Mouse (Mus musculus) T-helper 1 cell (primary cell): ENCODE data around the gene Crhr2.

Experiments used
- in situ Hi-C: fragments of 300-600 bp; cut with MboI, MseI; formaldehyde crosslinking; loops from one replicate; pipeline ENCODE4 v1.15.1; 2025; ENCODE audit warnings: high pct_unique_total_duplicates

The Crhr2 gene

GRCm38 (mm10) chr6:55126576-55126975, 6.2 kb downstream of the Crhr2 start:
- in situ Hi-C loops, result no loop called here

GRCm38 (mm10) chr6:55123056-55123455, 9.8 kb downstream of the Crhr2 start:
- in situ Hi-C loops, result no loop called here

- in situ Hi-C loops, result no loop called here
These were observed 15.3 kb downstream of the Crhr2 start for GRCm38 (mm10) chr6:55117325-55118109.

- in situ Hi-C loops, result no loop called here
These were observed 24.5 kb downstream of the Crhr2 start for GRCm38 (mm10) chr6:55108358-55108757.

GRCm38 (mm10) chr6:55098603-55099002, 34.2 kb downstream of the Crhr2 start:
- in situ Hi-C loops, result no loop called here

- in situ Hi-C loops, result no loop called here
These were observed 34.8 kb downstream of the Crhr2 start for GRCm38 (mm10) chr6:55098030-55098429.

- in situ Hi-C loops, result no loop called here
These were observed 39.2 kb downstream of the Crhr2 start for GRCm38 (mm10) chr6:55093431-55094146.

- in situ Hi-C loops, result no loop called here
These were observed 41.4 kb downstream of the Crhr2 start for GRCm38 (mm10) chr6:55091396-55091795.

- in situ Hi-C loops, result no loop called here
These were observed 42.2 kb downstream of the Crhr2 start for GRCm38 (mm10) chr6:55090639-55091038.

- in situ Hi-C loops, result no loop called here
These were observed 45.5 kb downstream of the Crhr2 start for GRCm38 (mm10) chr6:55087355-55087754.

- in situ Hi-C loops, result no loop called here
These were observed 50.4 kb downstream of the Crhr2 start for GRCm38 (mm10) chr6:55082261-55083051.

GRCm38 (mm10) chr6:55081379-55081778, 51.4 kb downstream of the Crhr2 start:
- in situ Hi-C loops, result no loop called here

- in situ Hi-C loops, result no loop called here
These were observed 56.1 kb downstream of the Crhr2 start for GRCm38 (mm10) chr6:55076561-55077255.

GRCm38 (mm10) chr6:55065903-55066302, 66.9 kb downstream of the Crhr2 start:
- in situ Hi-C loops, result no loop called here

GRCm38 (mm10) chr6:55064477-55064827, 68.4 kb downstream of the Crhr2 start:
- in situ Hi-C loops, result no loop called here

GRCm38 (mm10) chr6:55063793-55064476, 68.9 kb downstream of the Crhr2 start:
- in situ Hi-C loops, result no loop called here

- in situ Hi-C loops, result no loop called here
These were observed 70.6 kb downstream of the Crhr2 start for GRCm38 (mm10) chr6:55062200-55062599.

GRCm38 (mm10) chr6:55061328-55061727, 71.5 kb downstream of the Crhr2 start:
- in situ Hi-C loops, result no loop called here

- in situ Hi-C loops, result no loop called here
These were observed 72.5 kb downstream of the Crhr2 start for GRCm38 (mm10) chr6:55060241-55060825.

- in situ Hi-C loops, result loop anchor here (10.0 kb wide), 1 partner anchor 1707 kb away; no protein-coding TSS in a partner anchor
These were observed 75.4 kb downstream of the Crhr2 start for GRCm38 (mm10) chr6:55057427-55057826.

GRCm38 (mm10) chr6:55054491-55054890, 78.3 kb downstream of the Crhr2 start:
- in situ Hi-C loops, result loop anchor here (10.0 kb wide), 1 partner anchor 1710 kb away; no protein-coding TSS in a partner anchor
